Mouse (Mus musculus) bone marrow macrophage, adult 2 months (primary cell): ENCODE data around the gene Gm44965.

Experiments
- CTCF ChIP-seq: IDR thresholded peaks from 2 replicates; pipeline ENCODE4 v1.5.1; 2012; ENCODE audit warnings: low read depth, mild to moderate bottlenecking, low read length, moderate library complexity
- POLR2A ChIP-seq: IDR thresholded peaks from 2 replicates; pipeline ENCODE4 v1.6.1; 2012; ENCODE audit warnings: mild to moderate bottlenecking, low read depth, low read length, borderline replicate concordance

- TF ChIP-seq CTCF (no peak), POLR2A (no peak)
Observed at GRCm38 (mm10) chr6:48665471-48665870, 71.7 kb downstream of the Gm44965 start.
